Mouse (Mus musculus) small intestine, adult 2 months (tissue): Measurements from ENCODE around the gene Olfr507.

Source experiments
- CTCF ChIP-seq: fragments of 200-500 bp; IDR thresholded peaks from 2 replicates; pipeline ENCODE4 v1.5.1; 2012; ENCODE audit warnings: low read depth, mild to moderate bottlenecking, control low read depth, inconsistent platforms, low read length, moderate library complexity, mixed read lengths; ENCODE audit not compliant: insufficient replicate concordance, insufficient read length; ENCODE audit errors: extremely low read depth
- POLR2A ChIP-seq: fragments of 200-500 bp; IDR thresholded peaks from 2 replicates; pipeline ENCODE4 v1.6.1; 2012; ENCODE audit warnings: low read depth, mild to moderate bottlenecking, control low read depth, inconsistent platforms, low read length, moderate library complexity

GRCm38 (mm10) chr7:108629694-108630093 is 8.1 kb downstream of the Olfr507 start, which contains the start of gene Olfr508:
- TF ChIP-seq CTCF = no peak
- no peak for TF ChIP-seq POLR2A
